Mouse (Mus musculus): Measurements from ENCODE around the gene Smad3.

Smad3 gene

DNA sequence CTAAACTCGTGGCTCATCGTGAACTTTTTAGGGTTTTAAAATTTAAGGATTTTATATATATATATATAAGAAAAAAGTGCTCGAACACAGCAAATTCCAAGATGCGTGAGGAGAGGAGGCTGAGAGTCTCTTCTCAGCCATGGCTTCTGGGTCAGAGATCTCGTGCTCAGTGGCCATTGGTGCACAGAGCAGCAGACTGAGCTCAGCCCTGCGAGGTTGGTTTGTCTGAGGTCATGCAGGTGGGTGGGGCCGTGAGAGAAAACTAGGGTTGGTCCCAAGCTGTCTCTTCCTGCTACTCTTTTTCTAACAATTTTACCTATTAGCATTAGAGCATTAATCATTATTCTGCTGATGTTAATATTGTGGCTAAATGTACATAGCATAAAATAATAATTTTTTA lies 124.5 kb downstream of the Smad3 start:
- no peak for DNase-seq (ENCODE audit: low read depth, low spot score)

DNA sequence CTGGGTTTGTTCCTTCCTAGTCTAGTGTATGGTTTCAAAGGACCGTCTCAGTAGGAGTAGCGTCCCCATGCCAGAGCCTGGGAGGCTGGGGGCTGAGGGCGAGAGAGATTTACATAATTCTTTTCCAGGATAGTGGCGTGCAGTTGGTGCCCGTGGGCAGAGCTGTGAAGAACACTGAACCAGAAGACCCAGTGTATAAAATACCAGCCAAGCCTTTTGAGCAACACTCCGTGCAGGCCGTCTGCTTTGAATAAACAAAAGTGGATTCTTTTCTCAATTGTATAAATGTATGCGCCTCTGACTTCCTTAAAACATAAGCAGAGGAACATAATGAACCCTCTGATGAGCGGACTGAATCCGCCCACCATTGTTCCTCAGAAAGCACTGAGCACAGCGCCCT lies 124.9 kb downstream of the Smad3 start:
- no peak for DNase-seq (ENCODE audit: low read depth, low spot score)

DNA sequence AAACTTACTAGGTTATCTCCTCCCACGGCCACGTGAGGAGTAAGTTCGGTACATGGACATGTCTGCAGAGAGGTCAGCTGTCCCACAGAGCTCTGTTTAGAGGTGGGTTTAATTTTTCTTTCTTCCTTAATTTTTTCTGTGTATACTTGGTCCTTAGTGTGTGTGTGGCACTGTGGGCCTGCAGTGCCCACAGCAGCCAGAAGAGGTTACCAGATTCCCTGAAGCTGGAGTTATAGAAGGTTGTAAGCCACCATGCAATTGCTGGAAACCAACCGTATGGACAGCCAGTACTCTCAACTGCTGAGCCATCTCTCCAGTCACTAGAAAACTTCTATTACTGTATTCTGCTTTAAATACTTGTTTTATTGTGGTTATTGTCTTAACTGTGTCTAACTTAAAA lies 125.7 kb downstream of the Smad3 start:
- no peak for DNase-seq (ENCODE audit: low read depth, low spot score)

DNA sequence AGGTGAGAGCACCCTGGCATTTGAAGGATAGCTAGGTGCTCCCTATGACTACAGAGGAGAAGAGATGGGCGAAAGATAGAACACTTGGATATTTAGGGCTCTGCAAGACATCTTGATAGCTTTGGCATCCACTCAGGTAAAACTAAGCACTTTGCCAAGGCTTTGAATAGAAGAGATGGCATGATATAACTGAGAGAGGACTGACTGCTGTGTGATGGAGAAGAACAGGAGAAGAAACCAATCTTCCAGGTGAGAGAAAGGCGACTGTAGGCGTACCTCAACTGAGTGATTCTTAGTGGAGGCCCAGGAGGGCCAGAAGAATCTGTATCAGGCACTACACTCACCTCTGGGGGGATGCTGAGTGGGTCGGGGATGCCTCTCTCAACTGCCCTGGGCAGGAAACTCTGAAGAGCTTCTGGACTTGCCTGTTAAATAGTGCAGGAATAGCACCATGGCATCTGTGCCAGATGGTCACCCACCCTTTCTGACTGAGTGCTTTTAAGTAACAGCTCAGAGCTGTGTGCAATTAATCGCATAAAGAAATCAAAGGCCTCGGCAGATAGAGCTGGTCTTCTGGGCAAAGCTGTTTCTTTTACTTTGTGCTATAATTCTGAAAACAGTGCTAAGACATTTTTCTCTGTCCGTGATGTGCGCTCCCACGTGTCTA lies 132.6 kb downstream of the Smad3 start:
- DNase-seq (ENCODE audit: low read depth, low spot score) = no peak

DNA sequence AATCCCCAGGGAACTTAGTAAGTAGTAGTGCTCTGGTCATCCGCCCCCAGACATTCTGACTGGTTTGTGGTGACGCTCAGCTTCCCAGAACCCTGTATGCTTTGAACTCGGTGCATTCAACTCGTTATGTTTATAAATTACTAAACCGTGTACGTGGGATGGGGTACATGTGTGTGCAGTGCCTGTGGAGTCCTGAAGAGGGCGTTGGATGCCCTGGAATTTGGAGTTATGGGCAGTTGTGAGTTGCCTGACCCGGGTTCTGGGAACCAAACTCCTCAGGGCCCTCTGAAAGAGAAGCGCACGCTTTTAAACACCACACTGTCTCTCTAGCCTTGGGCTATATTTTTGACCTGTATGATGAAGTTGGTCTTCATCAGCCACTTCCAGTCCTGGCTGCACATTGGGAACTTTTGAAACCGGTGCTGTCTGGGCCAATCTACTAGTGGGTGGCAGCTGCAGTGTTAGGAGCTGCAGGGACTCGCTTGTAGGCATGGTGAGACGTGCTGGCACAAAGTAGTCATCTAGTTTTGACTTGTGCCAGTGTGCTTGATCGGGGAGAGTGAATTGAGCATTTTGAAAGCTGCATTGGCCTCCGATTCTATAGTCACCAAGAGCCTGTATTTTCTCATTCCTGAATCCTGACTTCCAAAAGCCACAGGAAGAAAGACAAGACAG lies 133.8 kb downstream of the Smad3 start:
- no peak for DNase-seq (ENCODE audit: low read depth, low spot score)

DNA sequence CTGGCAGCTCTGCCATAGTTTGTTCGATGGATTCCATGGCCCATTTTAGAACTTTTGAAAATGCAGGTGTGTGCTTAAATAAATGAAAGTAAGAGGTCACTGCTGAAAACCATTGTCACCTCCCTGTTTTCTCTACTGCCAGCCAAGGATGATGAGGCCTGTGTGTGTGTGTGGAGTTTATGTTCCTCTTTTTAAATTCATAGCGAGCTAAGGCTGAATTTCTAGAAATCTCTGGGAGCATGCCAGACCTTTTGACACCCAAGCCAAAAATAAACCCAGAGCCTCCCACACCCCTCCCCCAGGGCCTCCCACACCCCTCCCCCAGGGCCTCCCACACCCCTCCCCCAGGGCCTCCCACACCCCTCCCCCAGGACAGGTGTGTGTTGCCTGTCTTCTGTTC lies 139.8 kb downstream of the Smad3 start:
- no peak for DNase-seq (ENCODE audit: low read depth, low spot score)

DNA sequence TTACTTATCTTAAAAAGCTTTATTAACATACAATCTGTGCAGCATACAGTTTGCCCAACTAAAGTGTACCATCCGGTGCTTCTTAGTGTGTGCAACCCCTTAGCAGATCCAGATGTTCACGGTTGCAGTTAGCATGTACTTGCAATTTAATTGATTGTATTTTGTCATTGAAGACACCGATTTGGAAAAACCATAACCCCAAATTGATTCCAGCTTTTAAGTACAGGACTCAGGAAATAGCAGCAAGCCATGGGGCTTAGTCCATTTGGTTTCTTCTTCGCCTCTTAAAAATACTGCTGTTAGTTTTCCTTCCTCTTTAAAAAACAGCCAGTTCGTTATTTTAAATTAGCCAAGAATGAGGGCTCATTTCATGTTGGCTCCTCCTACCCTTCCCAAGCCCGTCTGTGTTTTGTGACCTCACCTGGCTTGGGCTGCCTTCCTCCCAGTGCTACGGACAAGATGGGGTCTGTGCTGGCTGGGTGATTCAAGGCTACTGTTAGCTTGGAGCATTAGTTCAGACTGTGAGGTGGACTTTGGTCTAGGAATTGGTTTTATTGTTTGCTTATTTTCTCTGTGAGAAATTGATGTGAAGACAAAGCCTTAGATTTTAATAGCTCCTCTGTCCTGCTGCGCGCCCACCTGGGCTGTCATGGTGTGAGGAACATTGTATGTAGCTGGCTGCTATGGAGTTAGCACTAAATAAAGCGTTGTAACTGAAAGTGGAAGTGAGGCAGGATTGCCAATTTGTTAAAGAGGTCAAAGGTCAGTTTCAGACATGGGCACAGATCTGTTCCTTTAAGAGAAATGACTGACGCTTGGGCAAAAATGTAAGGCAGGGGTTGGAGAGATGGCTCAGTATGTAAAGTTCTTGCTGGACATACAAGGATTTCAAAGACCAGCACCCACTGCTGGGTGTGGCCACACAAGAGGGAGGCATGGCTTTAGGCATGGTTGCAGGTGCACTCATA lies 143.5 kb downstream of the Smad3 start:
- DNase-seq (ENCODE audit: low read depth, low spot score) = no peak

DNA sequence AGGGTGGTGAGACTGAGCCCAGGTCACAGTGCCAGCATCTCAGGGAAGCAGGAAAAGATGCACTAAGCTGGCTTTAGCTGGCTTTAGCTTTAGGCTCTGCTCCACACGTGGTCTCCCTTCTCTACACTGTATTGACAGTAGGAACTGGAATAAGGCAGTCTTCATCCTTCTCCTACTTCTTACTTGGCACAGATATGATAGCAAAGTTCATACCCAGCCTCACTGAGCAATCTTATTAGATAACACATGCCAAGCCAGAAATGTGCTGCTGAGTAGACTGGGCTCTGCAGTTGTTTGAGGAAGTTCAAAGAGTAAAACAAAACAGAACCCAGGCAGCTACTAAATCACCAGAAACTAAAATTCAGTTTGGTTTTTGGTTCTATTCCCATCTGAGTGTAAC lies 144.2 kb downstream of the Smad3 start:
- peak; percentile 23 for DNase-seq (ENCODE audit: low read depth, low spot score)

DNA sequence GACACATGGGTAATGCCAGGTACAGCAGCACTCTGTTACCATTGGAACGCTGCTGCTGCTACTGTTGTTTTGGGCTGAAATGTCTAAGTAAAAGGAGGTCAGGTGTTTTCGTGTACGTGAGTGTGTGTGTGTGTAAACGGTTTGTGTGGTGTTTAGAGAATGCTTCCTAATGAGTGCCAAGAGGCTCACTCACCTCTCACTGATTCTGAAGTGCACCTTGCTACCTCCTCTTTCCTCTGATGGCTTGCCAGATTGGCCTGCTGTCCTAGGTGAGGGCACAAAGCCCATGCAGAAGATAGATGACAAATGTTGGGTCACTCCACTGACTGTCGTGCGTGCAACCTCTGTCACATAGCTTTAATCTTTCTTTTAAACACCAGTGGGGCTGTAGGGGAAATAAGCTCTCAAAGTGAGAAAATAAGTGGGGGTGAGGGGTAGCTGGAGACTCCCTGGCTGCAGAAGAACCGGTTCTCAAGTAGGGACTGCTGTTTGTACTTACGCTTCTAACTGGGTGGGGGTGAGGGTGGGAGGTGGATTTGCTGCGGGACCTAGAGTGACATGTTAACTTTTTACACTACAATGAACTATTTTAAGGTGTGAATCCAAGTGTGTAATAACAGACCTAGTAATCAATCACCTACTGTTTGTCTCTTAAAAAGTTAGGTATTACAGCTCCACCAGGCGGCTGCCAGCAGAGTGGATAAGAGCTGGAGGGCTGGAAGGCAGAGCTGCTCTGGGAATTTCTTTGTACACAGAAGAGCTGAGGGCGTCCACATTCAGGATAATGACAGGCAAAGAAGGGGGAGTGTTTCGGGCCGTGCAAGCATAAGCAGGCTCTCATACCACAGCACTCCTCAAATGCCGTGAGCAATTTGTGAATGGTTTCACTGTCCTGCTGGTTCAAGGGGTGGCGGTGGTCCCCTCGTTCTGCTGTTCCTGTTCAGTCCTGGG lies 145.0 kb downstream of the Smad3 start:
- no peak for DNase-seq (ENCODE audit: low read depth, low spot score)

DNA sequence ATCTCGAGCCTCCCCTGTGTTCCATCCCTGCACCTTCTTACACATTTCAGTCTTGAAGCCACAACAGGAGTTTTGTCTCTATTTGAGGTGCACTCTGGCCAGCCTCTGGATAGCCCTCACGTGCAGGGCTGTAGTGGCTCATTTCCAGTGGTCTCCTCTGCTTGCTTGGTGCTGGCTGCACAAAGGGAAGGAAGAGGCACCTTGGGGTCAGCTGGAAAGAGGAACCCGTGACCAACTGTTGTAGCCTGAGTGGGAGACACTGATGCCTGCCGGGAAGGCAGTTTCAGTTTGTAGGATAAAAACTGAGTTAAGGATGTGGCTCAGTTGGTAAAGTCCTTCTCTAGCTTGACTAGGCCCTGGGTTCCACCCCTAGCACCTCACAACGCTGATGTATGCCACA lies 145.8 kb downstream of the Smad3 start:
- DNase-seq (ENCODE audit: low read depth, low spot score) = no peak

DNA sequence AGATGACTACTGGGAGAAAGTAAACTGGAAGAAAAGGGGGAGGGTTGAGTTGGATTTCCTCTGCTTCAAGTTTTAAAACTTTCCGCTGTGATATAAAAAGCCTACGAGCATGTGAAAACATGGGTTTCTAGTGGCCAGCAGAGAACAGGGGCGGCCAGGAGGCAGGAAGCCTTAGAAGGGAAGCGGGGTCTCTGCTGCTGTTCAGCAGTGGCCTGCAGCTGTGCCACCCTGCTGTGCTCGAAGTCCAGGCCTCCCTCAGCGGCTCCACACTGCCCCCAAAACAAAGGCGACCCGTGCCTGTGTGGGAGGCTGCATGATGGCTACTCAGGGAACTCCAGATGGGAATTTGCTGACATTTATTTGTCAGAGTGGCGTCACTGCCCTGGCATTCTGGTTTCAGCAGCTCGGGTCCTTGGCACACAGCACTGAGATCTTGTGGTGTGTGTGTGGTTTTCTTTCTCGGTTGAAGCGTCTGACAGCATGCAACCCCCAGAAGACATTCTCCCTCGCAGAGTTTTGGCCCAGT lies 146.9 kb downstream of the Smad3 start:
- DNase-seq (ENCODE audit: low read depth, low spot score) = peak; percentile 98

DNA sequence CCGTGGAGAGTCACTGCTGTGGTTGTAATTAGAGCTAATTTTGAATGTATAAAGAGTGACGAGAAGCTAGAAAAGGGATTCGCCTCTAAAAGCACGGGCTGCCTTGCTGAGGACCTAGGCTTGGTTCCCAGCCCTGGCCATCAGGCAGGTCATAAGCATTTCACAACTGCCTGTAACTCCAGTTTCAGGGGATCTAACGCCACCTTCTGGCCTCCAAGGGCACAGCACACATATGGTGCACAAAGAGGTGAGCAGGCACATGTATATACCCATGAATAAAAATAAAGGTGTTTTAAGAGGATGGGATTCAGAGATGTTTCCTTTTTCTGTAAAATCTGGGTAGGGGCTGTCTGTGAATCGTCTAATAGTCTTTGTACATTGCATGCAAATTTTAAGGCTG lies 147.6 kb downstream of the Smad3 start:
- DNase-seq (ENCODE audit: low read depth, low spot score) = peak; percentile 54

DNA sequence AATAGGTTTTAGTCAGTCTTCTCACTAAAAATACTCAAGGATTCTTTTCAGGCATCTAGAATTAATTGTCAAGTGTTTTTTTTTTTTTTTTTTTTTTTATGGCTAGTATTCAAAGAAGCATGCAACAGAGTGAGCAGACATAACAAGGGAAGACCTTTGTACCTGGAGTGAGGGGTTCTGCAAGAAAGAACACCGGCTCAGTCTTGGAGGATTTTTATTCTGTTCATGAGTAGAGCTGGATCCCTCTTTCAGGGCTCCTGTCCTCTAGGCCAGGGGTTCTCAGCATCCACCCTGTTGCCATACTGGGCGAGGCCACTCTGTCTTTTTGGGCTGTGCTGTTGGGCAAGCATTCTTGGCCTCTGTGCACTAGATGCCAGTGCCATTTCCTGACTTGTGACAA lies 148.0 kb downstream of the Smad3 start:
- peak; percentile 20 for DNase-seq (ENCODE audit: low read depth, low spot score)

DNA sequence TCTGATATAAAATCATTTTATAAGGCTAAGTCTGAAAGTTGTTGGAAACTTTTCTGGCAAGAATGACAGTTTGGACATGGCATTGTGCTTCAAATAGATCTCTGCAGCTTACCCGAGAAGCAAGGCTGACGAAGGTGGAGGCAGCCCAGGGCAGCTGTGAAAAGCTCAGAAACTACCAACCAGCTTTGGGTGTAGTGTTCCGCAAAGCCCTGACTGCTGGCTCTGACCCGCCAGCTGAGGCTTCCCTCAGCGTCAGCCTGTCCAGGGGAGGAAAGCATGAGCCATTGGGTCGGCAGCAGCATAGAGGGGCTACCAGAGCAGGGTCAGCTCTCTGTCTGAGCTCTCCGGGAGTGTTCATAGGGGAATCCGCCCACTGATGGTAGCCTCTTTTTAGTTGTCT lies 148.5 kb downstream of the Smad3 start:
- peak; percentile 3 for DNase-seq (ENCODE audit: low read depth, low spot score)

DNA sequence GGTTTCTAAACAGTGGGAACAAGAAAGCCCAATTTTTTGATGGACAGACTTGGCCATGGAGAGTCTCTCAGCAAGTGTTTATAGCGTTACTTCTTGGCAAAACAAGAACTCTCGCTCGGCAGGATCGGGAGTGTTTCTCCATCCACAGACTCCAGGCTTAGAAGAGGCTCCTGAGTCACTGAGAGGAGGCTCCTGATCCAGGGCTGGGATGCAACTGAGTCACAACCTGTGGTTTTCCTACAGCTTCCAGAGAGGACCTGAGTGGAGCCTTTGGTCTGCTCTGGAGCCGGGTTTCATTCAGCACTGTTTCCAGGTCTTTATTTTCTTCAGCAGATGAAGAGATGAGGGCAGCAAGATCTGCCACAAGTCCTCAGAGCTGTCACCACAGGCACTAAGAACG lies 149.8 kb downstream of the Smad3 start:
- peak; percentile 85 for DNase-seq (ENCODE audit: low read depth, low spot score)

DNA sequence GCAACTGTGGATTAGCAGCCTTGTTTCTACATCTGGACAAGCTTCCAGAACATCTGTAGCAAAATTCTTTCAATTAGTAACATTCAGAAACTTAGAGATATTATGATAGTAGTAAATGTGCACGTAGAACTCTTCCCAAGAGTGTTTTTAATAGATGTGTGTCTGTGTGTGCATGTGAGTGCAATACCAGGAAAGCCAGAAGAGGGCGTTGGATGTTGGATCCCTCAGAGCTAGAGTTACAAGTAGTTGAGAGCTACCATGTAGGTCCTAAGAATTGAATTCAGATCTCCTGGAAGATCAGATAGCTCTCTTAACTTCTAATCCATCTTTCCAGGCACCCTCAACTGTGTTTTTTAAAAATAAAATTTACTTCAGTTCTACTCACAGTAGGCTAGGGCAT lies 151.2 kb downstream of the Smad3 start:
- DNase-seq (ENCODE audit: low read depth, low spot score) = peak; percentile 59

DNA sequence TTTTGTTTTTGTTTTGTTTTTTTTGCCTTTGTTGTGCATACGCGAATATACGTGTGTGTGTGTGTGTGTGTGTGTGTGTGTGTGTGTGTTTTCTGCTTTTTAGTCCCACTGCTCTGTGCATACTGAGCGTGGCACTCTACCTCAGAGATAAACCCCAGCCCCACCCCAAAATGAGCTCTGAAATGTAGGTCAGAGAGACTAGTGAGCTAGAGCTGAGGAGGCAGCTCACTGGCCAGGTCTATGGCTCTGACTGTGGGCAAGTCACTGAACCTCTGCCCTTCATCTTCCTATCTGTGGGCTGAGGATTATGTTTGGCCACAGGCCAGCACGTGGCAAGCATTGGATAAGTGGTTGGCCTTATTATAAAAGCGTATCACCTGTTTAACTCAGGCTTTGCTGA lies 153.9 kb downstream of the Smad3 start:
- no peak for DNase-seq (ENCODE audit: low read depth, low spot score)

DNA sequence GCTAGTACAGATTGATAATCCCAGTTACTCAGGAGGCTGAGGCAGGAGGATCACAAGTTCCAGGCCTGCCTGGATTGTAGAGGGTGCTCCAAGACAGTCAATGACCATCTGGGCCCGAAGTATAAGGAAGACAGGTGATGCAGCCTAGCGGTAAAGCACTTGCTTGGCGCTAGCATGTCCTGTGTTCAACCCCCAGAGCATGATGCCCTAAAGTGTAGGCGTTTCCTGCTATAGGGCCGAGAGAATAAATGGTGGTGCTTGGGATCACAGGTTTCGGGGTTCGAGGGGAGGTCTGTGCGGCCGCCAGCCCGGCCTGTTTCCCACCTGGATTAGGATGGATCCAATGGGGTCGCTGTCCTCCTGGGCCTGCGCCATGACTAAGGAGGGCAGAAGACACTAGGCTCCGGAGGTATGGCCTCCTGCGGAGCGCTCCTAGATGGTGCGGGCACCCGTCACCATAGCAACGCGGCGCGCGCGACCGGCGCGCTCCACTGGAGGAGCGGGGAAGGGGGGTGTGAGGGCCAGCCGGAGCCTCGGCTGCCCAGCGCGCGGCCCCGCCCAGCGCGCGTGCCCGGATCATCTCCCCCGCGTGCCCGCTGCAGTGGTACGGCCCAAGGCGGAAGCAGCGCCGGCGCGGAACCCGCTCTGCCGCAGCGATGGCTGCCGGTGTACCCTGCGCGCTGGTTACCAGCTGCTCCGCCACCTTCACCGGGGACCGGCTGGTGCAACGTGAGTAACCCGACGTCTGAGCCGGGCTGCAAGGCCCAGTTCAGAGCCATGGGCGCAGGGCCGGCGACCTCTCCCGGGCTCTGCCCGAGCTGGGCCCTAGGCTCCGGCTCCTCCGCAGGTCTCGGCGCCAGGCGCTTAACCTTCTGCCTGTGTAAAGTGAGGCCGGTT lies 155.5 kb downstream of the Smad3 start, which contains the start of the genes Iqch and Aagab:
Gene Iqch (minus strand): TSS at position 451 of the 897 bp plus-strand sequence.
Gene Aagab (plus strand): TSS at position 618 of the 897 bp plus-strand sequence.
- peak; percentile 86 for DNase-seq (ENCODE audit: low read depth, low spot score)
